Mouse (Mus musculus): ENCODE results near the gene Ccna2.

DNA sequence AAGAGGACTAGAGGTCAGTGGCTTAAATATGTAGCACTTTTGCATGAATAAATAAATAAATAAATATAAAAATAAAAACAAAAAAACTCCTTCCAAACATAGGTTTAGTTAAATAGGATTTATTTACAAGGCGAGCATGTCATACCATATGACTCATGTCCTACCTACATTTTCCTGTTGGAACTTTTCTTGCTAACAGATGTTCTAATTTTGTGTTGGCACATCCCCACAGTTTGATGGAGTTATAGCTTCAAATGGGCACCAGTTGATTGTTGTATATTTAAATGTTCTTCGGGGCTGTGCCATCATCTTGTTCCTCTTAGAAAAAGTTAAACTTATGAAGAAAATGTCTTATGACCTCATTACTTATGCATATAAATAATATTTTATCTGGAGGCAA lies 30.6 kb downstream of the Ccna2 start:
- TF ChIP-seq POLR2A (IDR thresholded peaks at IDR 0.05; ENCODE audit: insufficient read depth, low read depth, low read length): no peak
- TF ChIP-seq CTCF (IDR thresholded peaks at IDR 0.05; ENCODE audit: insufficient read depth, low read depth, low read length): no peak
